Mouse (Mus musculus) erythroblast, embryonic 14.5 days (primary cell): ENCODE measurements around the gene Cd48.

ENCODE experiments used
- GATA1 ChIP-seq: IDR thresholded peaks from 2 replicates; pipeline ENCODE4 v1.6.1; 2012; ENCODE audit warnings: low read length, inconsistent platforms, mixed read lengths
- TAL1 ChIP-seq: IDR thresholded peaks from 3 replicates; pipeline ENCODE4 v1.6.1; 2012; ENCODE audit warnings: low read length, inconsistent platforms, mixed read lengths

- TF ChIP-seq GATA1 (no peak), TAL1 (no peak)
These were observed 5.5 kb downstream of the Cd48 start for GRCm38 (mm10) chr1:171687320-171687719.
